Mouse (Mus musculus): ENCODE results near the gene Pheta1.

GRCm38 (mm10) chr5:121864330-121864729 lies 15.5 kb downstream of the Pheta1 start:
- TF ChIP-seq GATA1 (IDR thresholded peaks at IDR 0.05; ENCODE audit: borderline replicate concordance, low read length) (no peak), FLI1 (IDR thresholded peaks at IDR 0.05; ENCODE audit: low read length) (no peak)
